Mouse (Mus musculus): Measurements from ENCODE around the gene Ehmt2.

DNA sequence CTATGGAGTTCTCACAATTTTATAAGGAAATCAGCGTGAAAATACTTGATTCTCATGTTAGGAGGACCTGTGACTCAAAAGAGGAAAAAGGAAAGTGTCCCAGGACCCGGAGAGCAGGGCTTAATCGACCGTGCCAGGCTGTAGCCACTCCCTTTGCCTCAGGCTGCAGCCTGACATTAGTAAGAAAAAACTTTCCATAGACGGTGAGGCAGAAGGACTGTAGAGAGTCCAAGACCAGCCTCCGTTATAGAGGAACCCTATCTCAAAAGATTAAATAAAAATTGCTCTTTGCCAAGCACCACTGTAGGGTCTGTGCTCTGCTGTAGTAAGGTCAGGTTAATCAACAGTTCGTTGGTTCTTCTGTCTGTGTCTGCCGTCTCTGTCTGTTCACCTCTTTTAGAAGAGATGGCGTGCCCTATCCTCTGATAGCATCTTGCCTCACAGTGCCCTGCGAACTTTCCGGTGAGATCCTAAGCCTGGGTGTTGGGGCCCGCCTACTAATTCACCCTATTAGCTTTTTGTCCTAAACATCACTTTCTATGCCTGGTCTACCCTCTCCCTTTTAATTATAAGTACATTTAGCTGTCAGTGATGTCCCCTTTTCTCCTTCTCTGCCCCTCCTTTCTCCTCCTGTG, 61.7 kb downstream of the Ehmt2 start:
- TF ChIP-seq GATA1 (IDR thresholded peaks at IDR 0.05; ENCODE audit: borderline replicate concordance, low read length) (no peak), FLI1 (IDR thresholded peaks at IDR 0.05; ENCODE audit: low read length) (no peak)

Data from megakaryocyte, embryonic 14.5 days (primary cell).